Mouse (Mus musculus) liver, embryonic 15.5 days (tissue): ENCODE results near the gene Rab39. TPM values are rescaled to one million over a fixed set of nuclear protein-coding genes. Genes with fewer than 3 reads are reported as not detected.

Experiments used
- ATAC-seq: fragments of 200-750 bp; cut with Nextera tagmentation; 2 replicates; pipeline ENCODE4 v1.8.0; 2017; ENCODE audit warnings: moderate number of reproducible peaks, mild to moderate bottlenecking, moderate library complexity; ENCODE audit not compliant: insufficient read depth
- H3K27ac ChIP-seq: fragments of 300-500 bp; sonication (generic); replicated peaks from 2 replicates; pipeline ENCODE4 v1.5.1; 2015; ENCODE audit warnings: mild to moderate bottlenecking, inconsistent platforms
- H3K27me3 ChIP-seq: fragments of 300-500 bp; sonication (generic); 2 replicates; pipeline ENCODE4 v1.6.1; 2015; ENCODE audit warnings: mild to moderate bottlenecking, inconsistent platforms
- H3K36me3 ChIP-seq: fragments of 300-500 bp; sonication (generic); replicated peaks from 2 replicates; pipeline ENCODE4 v1.6.1; 2015; ENCODE audit warnings: moderate library complexity, mild to moderate bottlenecking, inconsistent platforms
- H3K4me1 ChIP-seq: fragments of 300-500 bp; sonication (generic); replicated peaks from 2 replicates; pipeline ENCODE4 v1.6.1; 2015; ENCODE audit warnings: inconsistent platforms
- H3K4me2 ChIP-seq: fragments of 300-500 bp; sonication (generic); 2 replicates; pipeline ENCODE4 v1.6.1; 2015; ENCODE audit warnings: moderate library complexity, mild to moderate bottlenecking, inconsistent platforms
- H3K4me3 ChIP-seq: fragments of 300-500 bp; sonication (generic); replicated peaks from 2 replicates; pipeline ENCODE4 v1.5.1; 2015; ENCODE audit warnings: mild to moderate bottlenecking, inconsistent platforms
- H3K9ac ChIP-seq: fragments of 300-500 bp; sonication (generic); 2 replicates; pipeline ENCODE4 v1.6.1; 2015; ENCODE audit warnings: moderate library complexity, mild to moderate bottlenecking, inconsistent platforms
- H3K9me3 ChIP-seq: fragments of 300-500 bp; sonication (generic); replicated peaks from 2 replicates; pipeline ENCODE4 v1.6.1; 2016; ENCODE audit warnings: inconsistent platforms
- WGBS: fragments of 180-500 bp; shearing (Covaris S2); methylation state at CpG from one replicate; pipeline ENCODE4 v1.1.7; 2015; ENCODE audit warnings: mixed read lengths; ENCODE audit not compliant: insufficient replicate concordance; 5-methylcytosine and 5-hydroxymethylcytosine counted together
- polyA plus RNA-seq: library from polyadenylated mRNA; unstranded; fragments of >200 nt; fragmentation: Nextera tagmentation; extraction: Ambion mirVana; gene quantifications from 2 replicates; pipeline ENCODE4 v1.2.1, GENCODE M21; 2015

Rab39 gene
- polyA plus RNA-seq, 1 experiment from 2014 or later: 0.71 TPM

DNA sequence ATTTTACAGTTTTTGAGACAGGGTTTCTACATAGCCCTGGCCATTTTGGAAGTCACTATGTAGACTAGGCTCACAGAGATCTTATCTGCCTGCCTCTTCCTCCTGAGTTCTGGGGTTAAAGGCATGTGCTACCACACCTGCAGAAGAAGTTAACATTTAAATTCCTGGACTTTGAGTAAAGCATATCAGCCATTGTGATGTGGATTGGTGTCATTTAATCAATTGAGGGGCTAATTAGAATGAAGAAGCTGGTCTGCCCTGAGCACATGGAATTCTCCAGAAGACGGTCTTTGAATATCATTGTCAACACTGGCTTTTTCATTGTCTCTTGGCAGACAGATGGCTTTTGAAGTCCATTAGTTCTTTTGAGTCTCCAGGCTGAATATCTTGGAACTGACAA, 25.2 kb downstream of the Rab39 start:
- H3K36me3 ChIP-seq: no peaks in the 10 kb centered on the region
- H3K27me3 ChIP-seq: no peaks in the 10 kb centered on the region
- H3K4me3 ChIP-seq: no peak overlapping the region
- no peaks in the 10 kb centered on the region for H3K9me3 ChIP-seq
- H3K4me1 ChIP-seq: no peaks in the 10 kb centered on the region
- ATAC-seq: no peak
- 78% methylated on average over 1 of the region's 1 CpGs for WGBS
- no peak overlapping the region for H3K27ac ChIP-seq
- no peak overlapping the region for H3K4me2 ChIP-seq
- H3K9ac ChIP-seq: no peak overlapping the region

DNA sequence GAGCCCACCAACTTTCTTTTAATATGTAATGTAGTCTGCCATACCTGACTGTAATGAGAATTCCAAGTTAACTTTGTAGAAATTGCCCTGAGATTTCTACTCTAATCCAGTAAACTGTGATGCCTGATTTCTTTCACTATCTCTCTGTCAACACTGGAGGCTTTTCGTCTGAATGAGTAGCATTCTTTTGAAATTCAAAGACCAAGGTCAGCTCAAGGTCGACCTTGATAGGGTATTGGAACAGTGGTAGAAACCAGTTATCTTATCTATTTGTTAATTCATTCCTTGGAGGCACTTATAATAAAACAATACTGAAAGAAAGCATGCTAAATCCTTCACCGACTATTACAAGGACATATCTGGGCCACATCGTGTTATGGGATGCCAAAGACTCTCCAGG, 29.1 kb downstream of the Rab39 start:
- H3K9me3 ChIP-seq: no peaks in the 10 kb centered on the region
- ATAC-seq: no peak
- H3K9ac ChIP-seq: no peak overlapping the region
- H3K27ac ChIP-seq: no peak overlapping the region
- WGBS: 45% methylated on average over 4 of the region's 4 CpGs
- H3K27me3 ChIP-seq: no peaks in the 10 kb centered on the region
- H3K4me1 ChIP-seq: 0 out of 2 replicates have a peak, but pooled peaks cover 4% of the 10 kb centered on the region
- H3K4me2 ChIP-seq: no peak overlapping the region
- H3K4me3 ChIP-seq: no peak overlapping the region
- no peaks in the 10 kb centered on the region for H3K36me3 ChIP-seq

DNA sequence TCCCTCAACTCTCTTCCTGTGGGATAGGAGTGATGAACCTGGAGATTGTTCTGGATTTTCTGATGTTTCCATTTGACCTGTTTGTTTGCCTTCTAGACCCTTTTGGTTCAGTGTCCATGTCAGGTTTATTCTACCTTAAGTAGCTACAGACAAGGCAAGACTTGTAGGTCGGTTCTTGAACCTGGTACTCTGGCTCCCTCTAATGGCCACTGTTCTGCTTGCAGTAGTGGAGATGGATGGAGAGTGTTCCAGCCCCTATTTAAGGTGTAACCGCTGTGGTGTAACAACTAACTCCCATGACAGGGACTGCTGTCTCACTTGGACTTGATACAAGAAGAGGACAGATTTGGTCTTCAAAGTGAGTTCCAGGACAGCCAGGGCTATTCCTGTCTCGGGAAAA, 32.5 kb downstream of the Rab39 start:
- H3K4me1 ChIP-seq: peaks cover 12% of the 10 kb centered on the region
- no peak overlapping the region for H3K4me3 ChIP-seq
- H3K9me3 ChIP-seq: no peaks in the 10 kb centered on the region
- ATAC-seq: no peak
- H3K27ac ChIP-seq: no peak overlapping the region
- H3K36me3 ChIP-seq: no peaks in the 10 kb centered on the region
- H3K27me3 ChIP-seq: no peaks in the 10 kb centered on the region
- no peak overlapping the region for H3K4me2 ChIP-seq
- WGBS: 10% methylated on average over 3 of the region's 3 CpGs
- H3K9ac ChIP-seq: no peak overlapping the region

DNA sequence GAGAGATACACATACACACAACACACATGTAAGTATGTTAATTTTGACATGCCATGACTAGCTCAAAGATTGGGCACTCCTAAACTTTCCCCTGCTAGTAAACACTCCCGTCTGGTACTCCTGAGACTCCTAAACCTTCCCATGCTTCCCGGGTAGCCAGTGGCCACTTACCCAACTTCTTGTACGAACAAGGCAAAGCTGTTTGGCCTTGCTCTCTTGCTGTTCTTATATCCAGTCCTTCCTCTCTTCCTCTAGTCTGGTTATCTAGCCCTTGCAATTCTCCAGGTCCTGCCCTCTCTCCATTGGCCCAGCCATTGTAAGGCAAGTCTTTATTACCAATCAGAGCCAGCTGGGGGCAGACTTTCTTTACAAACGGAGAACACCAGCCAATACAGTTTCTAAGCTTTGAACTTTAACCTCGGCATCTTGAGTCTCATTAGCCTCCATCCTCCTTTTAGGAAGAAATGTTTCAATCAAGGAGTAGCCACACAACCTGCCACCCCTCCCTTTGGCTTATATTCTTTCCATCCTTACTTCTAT, 36.3 kb downstream of the Rab39 start, which contains the start of gene Cul5:
Gene Cul5, minus strand, starts transcription at position 335 of the 540 bp plus-strand sequence.
- Histone ChIP-seq H3K27me3 (no peaks in the 10 kb centered on the region), H3K4me2 (no peak within 1 kb of the TSS), H3K36me3 (no peaks in the 10 kb centered on the region), H3K4me3 (no peak within 1 kb of the TSS), H3K27ac (no peak within 1 kb of the TSS), H3K9me3 (no peaks in the 10 kb centered on the region), H3K9ac (no peak within 1 kb of the TSS), H3K4me1 (peaks cover 35% of the 10 kb centered on the region)
- no peak for ATAC-seq
- 33% methylated on average over 5 of the region's 5 CpGs for WGBS

DNA sequence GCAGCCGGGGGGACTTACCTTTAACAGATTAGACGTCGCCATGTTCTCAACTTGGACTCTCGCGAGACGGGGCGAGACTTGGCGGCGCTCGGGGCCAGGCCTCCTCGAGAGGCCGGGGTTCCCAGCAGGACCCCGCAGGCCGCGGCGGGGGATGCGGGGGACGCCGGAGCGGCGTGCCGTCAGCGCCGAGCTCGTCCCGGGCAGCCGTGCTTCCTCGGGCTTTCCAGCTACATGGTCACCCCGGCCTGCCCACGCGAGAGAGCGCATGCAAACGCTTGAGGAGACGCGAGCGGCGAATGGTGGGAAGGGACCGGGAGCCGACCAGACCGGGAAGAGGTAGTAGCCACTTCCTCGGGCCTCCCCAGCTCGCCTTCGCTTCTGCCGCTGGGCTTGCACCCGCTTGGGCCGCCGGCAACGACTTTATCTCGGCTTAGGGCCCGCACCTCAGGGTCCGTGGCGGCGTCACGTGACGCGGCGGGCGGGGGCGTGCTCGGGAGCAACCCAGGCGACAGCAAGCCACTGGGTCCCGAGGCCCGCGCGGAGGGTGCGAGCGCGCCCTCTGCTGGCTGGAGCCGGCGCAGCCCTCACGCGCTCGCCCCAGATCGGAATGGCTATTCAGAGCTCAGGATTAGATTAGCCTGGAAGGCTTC, 38.9 kb downstream of the Rab39 start:
- peak overlapping the region; percentile 94 for H3K4me3 ChIP-seq
- peak overlapping the region; percentile 92 for H3K27ac ChIP-seq
- WGBS: under 1% methylated on average over 74 of the region's 74 CpGs
- H3K4me2 ChIP-seq: peak overlapping the region; percentile 92
- no peaks in the 10 kb centered on the region for H3K9me3 ChIP-seq
- peak; percentile 97 for ATAC-seq
- H3K4me1 ChIP-seq: peaks cover 36% of the 10 kb centered on the region
- H3K36me3 ChIP-seq: 0 out of 2 replicates have a peak, but pooled peaks cover 3% of the 10 kb centered on the region
- no peaks in the 10 kb centered on the region for H3K27me3 ChIP-seq
- peak overlapping the region; percentile 95 for H3K9ac ChIP-seq

DNA sequence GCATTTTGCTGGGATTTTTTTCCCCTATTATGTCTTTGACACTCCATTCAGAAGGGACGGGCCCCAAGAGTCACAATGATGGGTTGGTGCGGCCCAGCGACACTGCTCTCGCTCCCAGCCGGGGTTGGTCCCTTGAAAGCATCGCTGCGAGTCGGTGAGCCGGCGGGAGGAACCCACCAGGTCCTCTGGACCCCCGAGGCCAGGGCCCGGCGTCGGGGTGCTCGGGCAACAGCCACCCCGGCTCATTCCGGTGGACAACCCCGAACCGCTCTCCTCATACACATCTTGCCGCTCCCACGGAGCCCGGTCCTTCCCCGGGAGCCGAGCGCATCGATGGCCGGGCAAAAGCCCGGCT, 39.4 kb downstream of the Rab39 start:
- peak overlapping the region; percentile 92 for H3K27ac ChIP-seq
- 0 out of 2 replicates have a peak, but pooled peaks cover 3% of the 10 kb centered on the region for H3K36me3 ChIP-seq
- ATAC-seq: no peak; the same call in 1 of the 2 replicates
- H3K9ac ChIP-seq: peak overlapping the region; percentile 95
- H3K4me1 ChIP-seq: peaks cover 39% of the 10 kb centered on the region
- no peaks in the 10 kb centered on the region for H3K27me3 ChIP-seq
- under 1% methylated on average over 28 of the region's 28 CpGs for WGBS
- H3K4me3 ChIP-seq: peak overlapping the region; percentile 94
- peak overlapping the region; percentile 92 for H3K4me2 ChIP-seq
- H3K9me3 ChIP-seq: no peaks in the 10 kb centered on the region

DNA sequence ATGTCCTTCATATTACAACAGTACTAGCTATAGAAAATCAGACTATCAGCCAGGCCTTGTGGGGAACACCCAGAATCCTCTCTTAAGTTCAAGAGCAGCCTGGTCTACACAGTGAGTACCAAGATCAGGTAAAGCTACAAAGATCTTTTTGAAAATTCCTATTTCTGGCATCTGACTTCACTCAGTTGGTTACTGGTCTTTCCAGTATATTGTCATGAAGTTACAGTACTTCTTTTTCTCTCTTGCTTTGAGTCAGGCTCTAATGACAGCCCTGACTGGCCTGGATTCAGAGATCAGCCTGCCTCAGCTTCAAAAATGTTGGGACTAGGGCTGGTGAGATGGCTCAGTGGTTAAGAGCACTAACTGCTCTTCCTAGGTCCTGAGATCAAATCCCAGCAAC, 40.6 kb downstream of the Rab39 start:
- no peak overlapping the region for H3K9ac ChIP-seq
- H3K4me3 ChIP-seq: peak overlapping the region; percentile 94; the same call in 1 of the 2 replicates
- no peaks in the 10 kb centered on the region for H3K27me3 ChIP-seq
- no peaks in the 10 kb centered on the region for H3K9me3 ChIP-seq
- ATAC-seq: no peak
- H3K4me2 ChIP-seq: peak overlapping the region; percentile 92; the same call in 1 of the 2 replicates
- H3K4me1 ChIP-seq: peaks cover 43% of the 10 kb centered on the region
- H3K36me3 ChIP-seq: 0 out of 2 replicates have a peak, but pooled peaks cover 3% of the 10 kb centered on the region
- no peak overlapping the region for H3K27ac ChIP-seq

DNA sequence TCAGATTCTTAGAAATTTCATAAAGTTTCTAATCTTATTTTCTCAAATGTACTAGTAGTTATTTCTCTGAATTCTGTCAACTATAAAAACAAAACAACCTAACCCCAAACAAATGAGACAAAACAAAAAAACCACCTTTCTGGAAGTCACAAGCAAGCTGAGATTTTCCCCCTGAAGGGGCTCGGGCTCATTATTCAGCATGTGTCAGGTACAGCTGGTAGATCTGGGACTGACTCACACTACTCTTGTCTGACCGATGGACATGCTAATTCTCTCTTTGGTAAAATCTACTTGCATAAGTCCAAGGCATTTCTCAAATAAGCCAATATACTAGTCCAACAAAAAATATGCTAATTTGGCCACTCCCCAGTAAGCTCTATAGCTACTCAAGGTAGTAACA, 41.2 kb downstream of the Rab39 start:
- no peaks in the 10 kb centered on the region for H3K9me3 ChIP-seq
- 81% methylated on average over 2 of the region's 2 CpGs for WGBS
- 0 out of 2 replicates have a peak, but pooled peaks cover 3% of the 10 kb centered on the region for H3K36me3 ChIP-seq
- H3K27ac ChIP-seq: no peak overlapping the region
- H3K27me3 ChIP-seq: no peaks in the 10 kb centered on the region
- no peak overlapping the region for H3K9ac ChIP-seq
- H3K4me1 ChIP-seq: peaks cover 38% of the 10 kb centered on the region
- H3K4me2 ChIP-seq: no peak overlapping the region
- ATAC-seq: no peak
- no peak overlapping the region for H3K4me3 ChIP-seq

DNA sequence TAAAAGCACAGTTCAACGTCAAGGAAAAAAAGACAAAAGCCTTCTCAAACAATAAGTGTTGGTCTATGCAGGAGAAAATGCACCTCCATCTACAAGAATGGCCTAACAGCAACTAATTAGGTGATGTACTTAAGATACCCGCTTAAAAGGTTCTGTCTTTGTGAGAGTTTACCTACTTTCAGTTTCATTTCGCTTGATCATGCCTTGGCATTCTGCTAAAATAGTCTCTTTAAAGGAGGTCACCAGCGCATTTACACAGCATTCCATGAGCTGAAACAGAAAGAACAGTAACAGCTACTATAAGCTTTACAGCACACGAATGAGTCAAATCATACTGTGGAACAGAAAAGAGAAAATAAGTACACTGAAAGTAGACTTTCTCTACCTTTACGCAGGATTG, 71.2 kb downstream of the Rab39 start:
- Histone ChIP-seq H3K27ac (no peak overlapping the region), H3K4me3 (no peak overlapping the region), H3K4me1 (no peaks in the 10 kb centered on the region), H3K27me3 (no peaks in the 10 kb centered on the region), H3K9ac (no peak overlapping the region), H3K36me3 (peaks cover 42% of the 10 kb centered on the region), H3K9me3 (no peaks in the 10 kb centered on the region), H3K4me2 (no peak overlapping the region)
- ATAC-seq: no peak
- WGBS: 85% methylated on average over 6 of the region's 6 CpGs

Other genes starting within 250 kb of the Rab39 start
- gene Atm, start 169.5 kb downstream of the Rab39 start, polyA plus RNA-seq: 2.5 and 3.1 TPM in 2 replicates
- gene Npat, start 169.2 kb downstream of the Rab39 start, polyA plus RNA-seq: 6.9 and 7.5 TPM in 2 replicates
- 107 and 123 TPM in 2 replicates for gene Acat1, start 95.8 kb downstream of the Rab39 start, polyA plus RNA-seq
- gene Cul5, start 36.2 kb downstream of the Rab39 start, polyA plus RNA-seq: 10.0 and 11.6 TPM in 2 replicates
- gene Slc35f2, start 65.3 kb upstream of the Rab39 start, polyA plus RNA-seq: 0.26 and 0.33 TPM in 2 replicates
- gene Sln, start 143.9 kb upstream of the Rab39 start, polyA plus RNA-seq: 6.8 and 12.8 TPM in 2 replicates